Mouse (Mus musculus): Measurements from ENCODE around the gene Flnc.

GRCm38 (mm10) chr6:29432156-29432555 lies 900 bp upstream of the Flnc start:
- TF ChIP-seq POLR2A (IDR thresholded peaks at IDR 0.05; ENCODE audit: extremely low read depth, insufficient read depth, low read length): no peak
- no peak for TF ChIP-seq CTCF (IDR thresholded peaks at IDR 0.05; ENCODE audit: extremely low read depth, insufficient read depth, low read length)
